Mouse (Mus musculus): Measurements from ENCODE around the gene Acr. TPM values are rescaled to one million over a fixed set of nuclear protein-coding genes. Genes with fewer than 3 reads are reported as not detected.

The Acr gene
- total and polyA plus RNA-seq, 3 experiments = not detected

DNA sequence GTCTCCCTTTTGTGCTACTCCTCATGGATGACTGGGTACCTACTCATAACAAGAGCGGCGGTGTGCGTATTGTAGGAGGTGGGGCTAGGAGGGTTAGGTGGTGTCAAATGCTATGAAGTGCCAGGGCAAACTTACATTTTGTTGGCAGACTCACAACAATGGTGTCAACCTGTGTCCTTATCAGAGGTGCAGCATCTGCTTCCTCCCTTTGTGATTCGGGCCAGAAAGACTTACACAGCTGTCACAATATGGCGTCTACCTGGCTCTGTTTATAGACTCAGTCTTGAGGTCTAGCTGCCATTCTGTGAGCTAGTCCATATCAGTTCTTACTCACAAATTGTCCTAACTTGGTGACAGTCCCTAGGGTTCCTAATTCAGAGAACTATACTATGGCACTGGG, 17.0 kb downstream of the Acr start:
- Histone ChIP-seq H3K9me3 (replicated peaks; ENCODE audit: low read length) (peaks cover 2% of the 10 kb centered on the region), H3K36me3 (replicated peaks in 1 of 2; ENCODE audit: control insufficient read depth in 1 of 2, insufficient read depth in 1 of 2, low read length in 1 of 2) (peaks cover 0 to 1% of the 10 kb centered on the region in 2 experiments), H3K79me2 (replicated peaks; ENCODE audit: control insufficient read depth, extremely low read depth, insufficient read depth, poor library complexity, severe bottlenecking) (no peaks in the 10 kb centered on the region), H3K4me2 (ENCODE audit: insufficient read depth, low read depth, poor library complexity, severe bottlenecking) (no peak overlapping the region), H3K4me3 (replicated peaks in 1 of 3; ENCODE audit: low read depth in 2 of 3, low read length in 2 of 3, poor library complexity in 1 of 3) (no peak overlapping the region), H3K27me3 (replicated peaks) (no peaks in the 10 kb centered on the region), H3K27ac (ENCODE audit: insufficient read depth, low read depth) (no peak overlapping the region), H3K4me1 (ENCODE audit: control insufficient read depth in 1 of 2, insufficient read depth in 2 of 2) (no peaks in the 10 kb centered on the region), H3K9ac (ENCODE audit: insufficient read depth, low read depth) (no peak overlapping the region)
- in situ Hi-C loops (cut with MboI; ENCODE audit: low pct_ligation_motif_present, low pct_unique_long_range_greater_than_20kb, low sequenced_read_pairs) = no loop called here
- TF ChIP-seq IRF4 (IDR thresholded peaks at IDR 0.05; ENCODE audit: low read depth, low read length) (no peak), ZC3H11A (IDR thresholded peaks at IDR 0.05; ENCODE audit: low read depth, low read length) (no peak), POLR2AphosphoS2 (IDR thresholded peaks at IDR 0.05; ENCODE audit: low read depth, low read length) (no peak), SMC3 (IDR thresholded peaks at IDR 0.05; ENCODE audit: low read depth, low read length) (no peak)
- no peak for DNase-seq (ENCODE audit: extremely low read depth)
- dilution Hi-C loops (cut with MboI; ENCODE audit: extremely low pct_ligation_motif_present, extremely low pct_unique_long_range_greater_than_20kb, low sequenced_read_pairs) = no loop called here

DNA sequence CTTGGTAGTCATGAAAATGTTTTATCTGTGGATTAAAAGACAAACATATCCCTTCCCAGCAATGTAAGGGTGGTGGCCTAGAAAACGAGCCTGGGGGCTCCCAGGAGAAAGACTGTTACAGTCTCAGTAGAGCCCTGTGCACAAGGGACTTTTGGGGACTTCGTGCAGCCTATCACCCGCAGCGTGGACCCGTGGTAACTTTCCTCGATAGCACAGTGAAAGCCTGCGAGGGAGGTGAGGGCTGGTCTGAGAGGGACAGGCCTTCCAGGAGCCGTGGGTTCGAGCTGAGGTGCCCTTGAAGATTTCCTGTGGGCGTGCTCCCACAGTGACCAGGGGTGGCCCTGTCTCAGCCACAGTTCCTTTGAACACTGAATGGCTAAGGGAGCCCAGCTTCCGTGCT, 17.5 kb downstream of the Acr start:
- Histone ChIP-seq H3K4me3 (replicated peaks in 1 of 3; ENCODE audit: low read depth in 2 of 3, low read length in 2 of 3, poor library complexity in 1 of 3) (no peak overlapping the region), H3K79me2 (replicated peaks; ENCODE audit: control insufficient read depth, extremely low read depth, insufficient read depth, poor library complexity, severe bottlenecking) (no peaks in the 10 kb centered on the region), H3K4me1 (ENCODE audit: control insufficient read depth in 1 of 2, insufficient read depth in 2 of 2) (no peaks in the 10 kb centered on the region), H3K36me3 (replicated peaks in 1 of 2; ENCODE audit: control insufficient read depth in 1 of 2, insufficient read depth in 1 of 2, low read length in 1 of 2) (peaks cover 0 to 1% of the 10 kb centered on the region in 2 experiments), H3K9ac (ENCODE audit: insufficient read depth, low read depth) (no peak overlapping the region), H3K27ac (ENCODE audit: insufficient read depth, low read depth) (no peak overlapping the region), H3K4me2 (ENCODE audit: insufficient read depth, low read depth, poor library complexity, severe bottlenecking) (no peak overlapping the region), H3K27me3 (replicated peaks) (no peaks in the 10 kb centered on the region), H3K9me3 (replicated peaks; ENCODE audit: low read length) (peaks cover 2% of the 10 kb centered on the region)
- in situ Hi-C loops (cut with MboI; ENCODE audit: low pct_ligation_motif_present, low pct_unique_long_range_greater_than_20kb, low sequenced_read_pairs) (no loop called here), dilution Hi-C loops (cut with MboI; ENCODE audit: extremely low pct_ligation_motif_present, extremely low pct_unique_long_range_greater_than_20kb, low sequenced_read_pairs) (no loop called here)
- TF ChIP-seq USF1 (IDR thresholded peaks at IDR 0.05; ENCODE audit: low read depth, low read length) = no peak
- TF ChIP-seq TBP (conservative IDR thresholded peaks at IDR 0.05; ENCODE audit: low read depth, low read length) = no peak
- no peak for TF ChIP-seq MXI1 (IDR thresholded peaks at IDR 0.05; ENCODE audit: low read depth, low read length)
- no peak for TF ChIP-seq BHLHE40 (IDR thresholded peaks at IDR 0.05; ENCODE audit: low read depth, low read length)
- no peak for TF ChIP-seq HCFC1 (IDR thresholded peaks at IDR 0.05; ENCODE audit: low read depth, low read length)
- TF ChIP-seq EP300 (IDR thresholded peaks at IDR 0.05; ENCODE audit: low read length) = no peak
- no peak for TF ChIP-seq PAX5 (IDR thresholded peaks at IDR 0.05; ENCODE audit: low read length)
- no peak for TF ChIP-seq POLR2A (IDR thresholded peaks at IDR 0.05; ENCODE audit: low read depth, low read length)
- TF ChIP-seq SIN3A (IDR thresholded peaks at IDR 0.05; ENCODE audit: low read length) = no peak
- no peak for TF ChIP-seq TCF12 (IDR thresholded peaks at IDR 0.05; ENCODE audit: low read depth, low read length)
- no peak for TF ChIP-seq RAD21 (IDR thresholded peaks at IDR 0.05; ENCODE audit: low read depth, low read length)
- no peak for TF ChIP-seq RCOR1 (conservative IDR thresholded peaks at IDR 0.05; ENCODE audit: low read depth, low read length)
- TF ChIP-seq ZNF384 (IDR thresholded peaks at IDR 0.05; ENCODE audit: low read depth, low read length) = no peak
- TF ChIP-seq JUN (IDR thresholded peaks at IDR 0.05; ENCODE audit: insufficient read depth, low read depth, low read length) = no peak
- no peak for TF ChIP-seq IRF4 (IDR thresholded peaks at IDR 0.05; ENCODE audit: low read depth, low read length)
- DNase-seq (ENCODE audit: extremely low read depth) = no peak
